Mouse (Mus musculus): ENCODE data around the gene Nos1ap. TPM values are rescaled to one million over a fixed set of nuclear protein-coding genes. Genes with fewer than 3 reads are reported as not detected.

Nos1ap gene
- polyA plus RNA-seq, 1 experiment from 2014 or later: 5.2 TPM

DNA sequence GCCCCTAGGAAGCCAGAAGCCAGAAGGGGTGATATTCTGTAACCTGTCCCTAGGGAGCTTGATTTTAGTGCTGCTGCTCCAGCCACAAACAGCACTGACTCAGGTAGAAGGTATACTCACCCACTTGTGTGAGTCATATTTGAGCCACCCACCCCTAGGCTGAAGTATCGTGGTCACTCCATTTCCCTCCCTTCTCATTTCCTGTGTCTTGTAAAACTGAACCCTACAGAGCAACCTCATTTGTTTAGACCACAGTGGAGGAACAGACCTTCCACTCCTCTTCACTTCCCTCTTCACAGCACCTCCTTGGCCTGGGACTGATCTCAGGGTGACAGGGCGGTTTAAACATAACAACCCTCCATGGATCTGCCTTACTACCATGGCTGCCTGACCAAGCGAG is 312.6 kb downstream of the Nos1ap start, which contains the start of gene Sh2d1b1:
Gene Sh2d1b1, plus strand, starts transcription at position 305 of the 400 bp plus-strand sequence.
- Histone ChIP-seq H3K4me3 (replicated peaks) (no peak within 1 kb of the TSS), H3K36me3 (replicated peaks) (no peaks in the 10 kb centered on the region), H3K4me1 (replicated peaks) (no peaks in the 10 kb centered on the region), H3K9me3 (replicated peaks) (no peaks in the 10 kb centered on the region), H3K27me3 (no peaks in the 10 kb centered on the region), H3K27ac (replicated peaks) (no peak within 1 kb of the TSS), H3K9ac (no peak within 1 kb of the TSS), H3K4me2 (no peak within 1 kb of the TSS)
- ATAC-seq (ENCODE audit: insufficient read depth): no peak
- 28% methylated on average over 3 of the region's 3 CpGs for WGBS (ENCODE audit: insufficient replicate concordance)

- Histone ChIP-seq H3K9me3 (replicated peaks) (no peaks in the 10 kb centered on the region), H3K4me3 (replicated peaks) (no peak overlapping the region), H3K4me2 (no peak overlapping the region), H3K27me3 (no peaks in the 10 kb centered on the region), H3K9ac (no peak overlapping the region), H3K4me1 (replicated peaks) (no peaks in the 10 kb centered on the region), H3K27ac (replicated peaks) (no peak overlapping the region), H3K36me3 (replicated peaks) (no peaks in the 10 kb centered on the region)
- no peak for ATAC-seq (ENCODE audit: insufficient read depth)
Measured at GRCm38 (mm10) chr1:170273252-170273651, 316.4 kb downstream of the Nos1ap start.

- H3K4me1 ChIP-seq (replicated peaks): no peaks in the 10 kb centered on the region
- 36% methylated on average over 4 of the region's 4 CpGs for WGBS (ENCODE audit: insufficient replicate concordance)
- no peak for ATAC-seq (ENCODE audit: insufficient read depth)
- H3K4me3 ChIP-seq (replicated peaks): no peak overlapping the region
- H3K4me2 ChIP-seq: no peak overlapping the region
- no peak overlapping the region for H3K27ac ChIP-seq (replicated peaks)
- H3K9me3 ChIP-seq (replicated peaks): no peaks in the 10 kb centered on the region
- no peak overlapping the region for H3K9ac ChIP-seq
- H3K27me3 ChIP-seq: no peaks in the 10 kb centered on the region
- no peaks in the 10 kb centered on the region for H3K36me3 ChIP-seq (replicated peaks)
Measured at GRCm38 (mm10) chr1:170270696-170271095, 319.0 kb downstream of the Nos1ap start.

GRCm38 (mm10) chr1:170270281-170270680 is 319.4 kb downstream of the Nos1ap start:
- Histone ChIP-seq H3K9ac (no peak overlapping the region), H3K36me3 (replicated peaks) (no peaks in the 10 kb centered on the region), H3K9me3 (replicated peaks) (no peaks in the 10 kb centered on the region), H3K4me2 (no peak overlapping the region), H3K27ac (replicated peaks) (no peak overlapping the region), H3K4me1 (replicated peaks) (no peaks in the 10 kb centered on the region), H3K27me3 (no peaks in the 10 kb centered on the region), H3K4me3 (replicated peaks) (no peak overlapping the region)
- 55% methylated on average over 6 of the region's 6 CpGs for WGBS (ENCODE audit: insufficient replicate concordance)
- ATAC-seq (ENCODE audit: insufficient read depth): no peak

GRCm38 (mm10) chr1:170255560-170255910 is 334.1 kb downstream of the Nos1ap start:
- 7% methylated on average over 32 of the region's 32 CpGs for WGBS (ENCODE audit: insufficient replicate concordance)
- Histone ChIP-seq H3K9ac (peak overlapping the region; percentile 37), H3K36me3 (replicated peaks) (no peaks in the 10 kb centered on the region), H3K4me3 (replicated peaks) (peak overlapping the region; percentile 63), H3K27ac (replicated peaks) (no peak overlapping the region), H3K9me3 (replicated peaks) (0 out of 2 replicates have a peak, but pooled peaks cover 4% of the 10 kb centered on the region), H3K27me3 (no peaks in the 10 kb centered on the region), H3K4me1 (replicated peaks) (no peaks in the 10 kb centered on the region), H3K4me2 (peak overlapping the region; percentile 67)
- peak; percentile 74 for ATAC-seq (ENCODE audit: insufficient read depth)

- Histone ChIP-seq H3K27ac (replicated peaks) (no peak overlapping the region), H3K27me3 (no peaks in the 10 kb centered on the region), H3K4me1 (replicated peaks) (no peaks in the 10 kb centered on the region), H3K36me3 (replicated peaks) (no peaks in the 10 kb centered on the region), H3K4me2 (peak overlapping the region; percentile 67), H3K9ac (peak overlapping the region; percentile 37), H3K4me3 (replicated peaks) (peak overlapping the region; percentile 63), H3K9me3 (replicated peaks) (0 out of 2 replicates have a peak, but pooled peaks cover 4% of the 10 kb centered on the region)
- 33% methylated on average over 30 of the region's 30 CpGs for WGBS (ENCODE audit: insufficient replicate concordance)
- no peak; the same call in 1 of the 2 replicates for ATAC-seq (ENCODE audit: insufficient read depth)
Measured at GRCm38 (mm10) chr1:170254893-170255559, 334.6 kb downstream of the Nos1ap start.

Other genes starting within 250 kb of the Nos1ap start
- 3.1 and 3.5 TPM in 2 replicates for gene Olfml2b, start 54.7 kb upstream of the Nos1ap start, polyA plus RNA-seq (2015; fragmentation: Nextera tagmentation; extraction: Ambion mirVana)